Mouse (Mus musculus) left cerebral cortex, adult 2 months (tissue): ENCODE measurements around the gene Lrmp. TPM values are rescaled to one million over a fixed set of nuclear protein-coding genes. Genes with fewer than 3 reads are reported as not detected.
"Not testable (repeated sequence)": the region's sequence is repeated elsewhere in the genome, so short reads cannot be mapped to it uniquely, and the experiment has no call there.

Experiments
- DNase-seq, 2 experiments: peaks; one replicate each; pipeline ENCODE4 v3.0.0; 2021 to 2022; ENCODE audit warnings: low spot score in 2 of 2, mixed read lengths in 1 of 2; ENCODE audit errors: extremely low spot score in 1 of 2
- H3K27ac ChIP-seq: fragments of 200-600 bp; 2 replicates; pipeline ENCODE4 v1.8.1; 2022
- H3K4me3 ChIP-seq: fragments of 200-600 bp; 2 replicates; pipeline ENCODE4 v1.8.1; 2022
- CTCF ChIP-seq: fragments of 200-600 bp; IDR thresholded peaks from 2 replicates; pipeline ENCODE4 v1.8.1; 2022; ENCODE audit warnings: antibody characterized with exemption, mild to moderate bottlenecking, moderate library complexity
- intact Hi-C: fragments of 180-260 bp; cut with DNase I; formaldehyde crosslinking; loops from one replicate; pipeline ENCODE4 v1.15.1; 2025
- total RNA-seq, 2 experiments: library from RNA; stranded (reverse); gene quantifications; 2 replicates each; pipeline ENCODE4 v1.2.3; 2021

Gene Lrmp
- total RNA-seq, 2 experiments from 2014 or later, result 2.4 to 2.5 TPM

DNA sequence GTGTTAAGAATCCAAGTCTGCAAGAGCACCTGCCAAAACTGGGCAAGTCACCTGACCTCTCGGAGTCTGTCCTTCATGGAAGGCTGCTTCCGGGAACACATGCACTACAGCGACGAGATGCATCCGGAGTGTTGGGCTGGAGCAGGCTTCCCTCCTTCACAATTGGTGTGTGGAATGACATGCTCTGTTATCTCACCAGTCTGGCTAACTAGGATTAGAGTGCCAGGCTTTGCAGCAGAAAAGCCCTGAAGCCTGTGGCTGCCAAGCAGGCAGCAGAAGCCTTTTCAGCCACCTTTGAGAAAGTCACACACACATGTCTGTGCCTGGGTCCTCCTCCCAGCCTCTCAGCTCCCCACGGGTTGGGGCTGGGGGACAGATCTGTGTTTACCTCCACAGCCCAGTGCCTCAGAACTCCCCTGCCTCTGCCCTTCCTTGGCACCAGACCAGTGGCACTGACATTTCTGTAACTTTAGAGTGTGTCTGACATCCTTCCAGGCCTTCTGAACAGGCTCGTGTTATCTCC lies 10.2 kb downstream of the Lrmp start:
- no peak for TF ChIP-seq CTCF
- no peak overlapping the region for H3K27ac ChIP-seq
- no peak overlapping the region for H3K4me3 ChIP-seq
- DNase-seq, result no peak
- intact Hi-C loops, result no loop called here

DNA sequence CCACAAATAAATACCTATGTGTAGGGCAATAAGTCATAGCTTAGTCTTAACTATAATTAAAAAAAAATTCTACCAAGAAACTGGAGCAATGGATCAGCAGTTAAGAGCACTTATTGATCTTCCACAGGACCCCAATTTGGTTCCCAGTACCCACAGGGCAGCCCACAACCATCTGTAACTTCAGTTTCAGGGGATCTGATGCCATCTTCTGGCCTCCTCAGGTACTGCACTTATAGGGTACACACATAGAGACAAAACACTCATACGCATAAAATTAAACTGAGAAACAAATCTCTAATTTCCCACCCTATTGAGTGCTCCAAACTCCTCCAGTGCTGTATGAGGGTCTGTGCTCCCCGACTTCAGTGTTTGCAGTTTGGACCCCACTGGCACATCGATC lies 12.2 kb downstream of the Lrmp start:
- H3K4me3 ChIP-seq, result no peak overlapping the region
- peak; percentile 7; the same call in 1 of the 2 replicates for TF ChIP-seq CTCF
- intact Hi-C loops, result no loop called here
- H3K27ac ChIP-seq, result no peak overlapping the region
- DNase-seq, result no peak

DNA sequence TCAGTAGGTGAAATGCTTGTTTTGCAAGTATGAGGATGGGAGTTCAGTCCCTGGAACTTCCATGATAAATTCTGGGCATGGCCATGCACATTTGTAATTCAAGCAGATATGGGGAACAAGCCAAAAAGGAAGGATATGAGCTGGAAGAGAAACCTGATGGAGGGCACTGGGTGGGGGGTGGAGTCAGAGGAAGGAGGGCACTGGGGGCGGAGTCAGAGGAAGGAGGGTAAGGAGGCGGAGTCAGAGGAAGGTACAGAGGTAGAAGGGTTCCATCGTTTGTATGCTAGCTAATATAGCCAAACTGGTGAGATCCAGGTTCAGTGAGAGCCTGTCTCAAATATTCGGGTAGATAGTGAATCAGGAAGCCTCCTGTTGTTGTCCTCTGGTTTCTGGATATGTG lies 14.1 kb downstream of the Lrmp start:
- intact Hi-C loops, result no loop called here
- no peak overlapping the region for H3K27ac ChIP-seq
- H3K4me3 ChIP-seq, result no peak overlapping the region
- no peak for TF ChIP-seq CTCF
- no peak for DNase-seq

DNA sequence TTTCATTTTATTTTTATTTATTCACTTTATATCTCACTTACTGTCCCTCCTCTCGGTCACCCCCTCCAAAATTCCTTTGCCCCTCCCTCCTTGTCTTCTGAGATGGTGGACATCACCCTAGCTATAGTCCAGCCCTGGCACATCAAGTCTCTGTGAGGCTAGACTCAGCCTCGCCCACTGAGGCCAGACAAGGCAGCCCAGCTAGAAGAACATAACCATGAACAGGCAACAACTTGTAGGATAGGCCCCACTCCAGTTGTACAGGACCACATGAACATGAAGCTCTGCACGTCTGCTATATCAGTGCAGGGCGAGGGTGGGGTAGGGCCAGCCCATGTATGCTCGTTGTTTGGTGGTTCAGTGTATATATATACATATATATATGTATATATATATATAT lies 16.5 kb downstream of the Lrmp start:
- intact Hi-C loops, result no loop called here
- no peak for DNase-seq
- H3K27ac ChIP-seq, result no peak overlapping the region
- no peak overlapping the region for H3K4me3 ChIP-seq
- TF ChIP-seq CTCF, result no peak

DNA sequence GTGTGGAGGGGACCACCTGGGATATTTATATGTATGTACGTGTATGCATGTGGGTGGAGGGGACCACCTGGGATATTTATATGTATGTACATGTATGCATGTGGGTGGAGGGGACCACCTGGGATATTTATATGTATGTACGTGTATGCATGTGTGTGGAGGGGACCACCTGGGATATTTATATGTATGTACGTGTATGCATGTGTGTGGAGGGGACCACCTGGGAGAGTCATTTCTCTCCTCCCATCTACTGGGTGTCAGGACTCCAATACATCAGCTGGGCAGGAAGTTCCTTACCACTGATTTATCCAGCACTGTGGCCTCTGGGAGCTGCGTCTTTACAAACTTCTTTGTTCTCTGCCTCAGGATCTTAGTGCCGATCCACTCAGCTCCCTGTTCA lies 17.5 kb downstream of the Lrmp start:
- intact Hi-C loops, H3K27ac ChIP-seq, DNase-seq, H3K4me3 ChIP-seq: not testable (repeated sequence)

DNA sequence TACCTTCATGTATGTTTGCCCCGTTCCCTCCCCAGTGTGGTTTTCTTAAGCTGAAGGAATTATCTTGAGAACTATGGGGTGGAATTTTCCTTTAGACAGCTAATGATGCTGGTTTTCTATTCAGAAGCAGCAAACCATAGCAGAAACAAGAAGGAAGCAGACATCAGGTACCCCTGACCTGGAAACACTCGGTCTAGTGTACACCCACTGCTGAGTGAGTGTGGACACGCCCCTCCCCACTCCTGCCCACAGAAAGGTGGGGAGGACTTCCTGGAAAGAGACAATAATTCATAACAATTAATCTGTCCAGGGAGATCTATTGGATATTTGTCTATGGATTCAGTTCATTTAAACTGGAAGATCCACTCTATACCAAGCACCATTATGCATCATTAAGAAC lies 19.8 kb downstream of the Lrmp start:
- no peak overlapping the region for H3K27ac ChIP-seq
- no peak for DNase-seq
- TF ChIP-seq CTCF, result no peak
- intact Hi-C loops, result no loop called here
- no peak overlapping the region for H3K4me3 ChIP-seq

DNA sequence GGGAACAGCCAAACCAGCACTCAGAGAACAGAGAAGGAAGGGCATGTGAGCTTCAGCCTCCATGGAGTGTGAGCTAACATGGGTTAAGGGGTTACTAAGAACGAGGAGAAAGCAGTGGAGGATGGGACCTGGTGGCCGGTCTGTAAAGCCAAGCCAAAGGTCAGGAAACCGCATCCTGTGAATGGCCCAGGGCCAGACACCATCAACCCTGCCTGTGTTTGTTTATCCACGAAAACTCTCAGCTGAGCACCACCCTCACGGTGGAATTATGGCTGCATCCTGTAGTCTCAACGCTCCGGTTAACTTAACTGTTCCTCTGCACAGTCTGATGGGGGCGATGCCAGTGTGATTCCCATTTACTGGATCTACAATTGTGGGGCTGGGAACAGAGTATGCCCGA lies 20.4 kb downstream of the Lrmp start:
- intact Hi-C loops, result no loop called here
- no peak overlapping the region for H3K4me3 ChIP-seq
- DNase-seq, result no peak
- no peak overlapping the region for H3K27ac ChIP-seq
- TF ChIP-seq CTCF, result no peak

DNA sequence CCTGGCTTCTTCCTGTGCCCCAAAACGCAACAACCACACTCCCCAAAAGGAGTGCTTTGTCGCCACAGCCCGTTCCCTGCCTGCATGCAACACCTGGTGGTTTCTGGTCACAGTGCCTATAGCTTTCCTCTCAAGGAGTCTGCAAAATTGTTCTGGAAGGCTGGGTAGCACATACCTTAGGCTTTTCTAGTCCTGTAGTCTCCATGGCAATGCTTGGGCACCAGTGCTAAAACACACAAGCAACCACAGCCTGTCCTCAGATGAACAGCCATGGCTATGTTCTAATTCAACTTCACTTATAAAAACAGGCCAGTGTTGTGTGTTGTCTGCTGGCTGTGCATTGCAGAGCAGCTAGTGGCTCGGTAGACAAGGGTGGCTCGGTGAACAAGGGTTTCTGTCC lies 21.4 kb downstream of the Lrmp start:
- no peak for DNase-seq
- Histone ChIP-seq H3K27ac (no peak overlapping the region), H3K4me3 (no peak overlapping the region)
- TF ChIP-seq CTCF, result no peak
- intact Hi-C loops, result no loop called here

DNA sequence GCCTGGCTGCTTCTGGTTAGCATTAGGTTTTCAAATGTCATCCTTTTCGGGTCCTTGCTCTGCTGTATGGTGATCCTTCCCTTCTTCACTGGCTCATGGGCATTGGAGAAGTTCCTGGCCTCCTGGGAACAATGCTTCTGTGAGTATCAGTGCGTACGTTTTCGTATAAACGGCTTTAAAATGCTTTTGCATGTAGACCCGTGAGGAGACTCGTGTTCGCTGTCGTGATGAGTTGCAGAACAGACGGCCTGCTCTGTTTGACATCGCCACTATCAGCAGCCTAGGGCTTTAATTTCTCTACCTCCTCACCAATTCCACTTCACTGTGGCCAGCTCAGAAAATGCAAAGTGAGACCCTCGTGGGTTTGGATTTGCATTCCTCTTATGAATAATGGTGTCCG lies 23.8 kb downstream of the Lrmp start:
- no peak for TF ChIP-seq CTCF
- Histone ChIP-seq H3K27ac (no peak overlapping the region), H3K4me3 (no peak overlapping the region)
- DNase-seq, result no peak
- intact Hi-C loops, result no loop called here

DNA sequence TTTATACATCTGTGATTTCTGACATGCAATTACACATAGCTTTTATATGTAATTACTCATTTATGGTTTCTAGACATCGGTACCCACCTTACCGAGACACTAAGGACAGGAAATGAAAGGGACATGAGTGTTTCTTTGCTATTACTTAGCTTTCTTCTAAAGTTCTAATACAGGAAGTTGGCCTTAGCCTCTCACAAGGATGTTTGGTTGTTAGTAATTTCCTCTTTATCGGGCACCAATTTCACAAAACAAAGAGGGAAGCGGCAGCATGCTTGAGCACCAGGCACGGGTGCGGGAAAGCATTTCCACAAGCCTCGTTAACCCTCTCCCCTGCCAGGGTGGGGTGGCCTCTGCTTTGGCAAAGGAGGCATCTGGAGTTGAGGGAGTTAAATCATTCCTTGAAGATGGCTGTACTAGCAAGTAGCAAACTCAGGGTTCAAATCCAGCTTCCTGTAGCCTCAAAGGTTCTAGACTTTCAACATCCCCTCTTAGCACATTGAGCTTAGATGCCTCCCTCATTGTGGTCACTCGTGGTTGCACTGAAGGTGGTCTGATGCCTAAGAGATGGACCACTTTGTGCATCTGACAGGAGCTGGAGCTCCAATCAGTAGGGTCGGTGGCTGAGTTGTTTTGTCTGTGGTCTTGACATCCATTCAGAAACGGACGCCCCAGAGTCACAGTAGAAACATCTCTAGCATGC lies 24.5 kb downstream of the Lrmp start:
- TF ChIP-seq CTCF, result no peak
- DNase-seq, result no peak
- intact Hi-C loops, result no loop called here

DNA sequence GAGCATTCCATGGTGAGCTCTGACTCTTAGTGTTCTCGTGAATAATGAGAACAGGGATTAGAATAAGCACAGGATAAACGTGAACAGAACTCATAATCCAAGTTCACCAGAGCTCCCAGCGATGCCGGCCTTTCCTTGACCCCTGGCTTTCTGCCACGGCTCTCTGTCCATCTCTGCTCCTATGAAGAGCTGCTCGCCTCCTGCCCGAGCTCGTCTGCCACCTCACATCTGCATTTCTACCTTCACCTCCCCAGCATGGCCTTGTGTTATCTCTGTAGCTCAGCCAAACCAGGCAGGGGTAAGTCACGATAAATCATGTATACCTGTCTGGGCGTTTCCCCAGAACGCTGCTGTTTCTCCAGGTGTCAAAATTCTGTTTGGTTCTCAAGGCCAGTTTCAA lies 25.3 kb downstream of the Lrmp start:
- H3K4me3 ChIP-seq, result no peak overlapping the region
- intact Hi-C loops, result no loop called here
- TF ChIP-seq CTCF, result no peak
- DNase-seq, result no peak
- H3K27ac ChIP-seq, result no peak overlapping the region

More for the DNA sequence above, 24.5 kb downstream of the Lrmp start:
- no peak overlapping the region for H3K4me3 ChIP-seq
- H3K27ac ChIP-seq, result no peak overlapping the region

DNA sequence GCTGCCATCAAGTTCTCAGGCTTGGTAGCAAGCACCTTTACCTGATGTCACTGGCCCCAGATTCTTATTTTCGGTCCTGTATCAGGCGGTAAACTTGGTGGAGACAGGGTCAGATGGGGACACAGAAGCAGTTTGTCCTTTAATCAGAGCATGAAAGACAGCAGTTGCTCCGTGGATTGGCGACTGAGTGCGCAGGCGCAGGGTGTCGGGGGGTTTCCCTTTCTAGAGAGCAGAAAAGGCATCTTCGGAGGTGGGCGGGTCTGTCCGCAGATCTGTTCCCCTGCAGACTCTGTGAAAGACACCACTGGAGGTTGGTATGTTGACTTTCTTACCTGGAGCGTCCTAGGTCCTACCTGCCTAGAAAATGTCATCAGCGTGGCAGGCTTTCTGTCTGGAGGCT lies 26.4 kb downstream of the Lrmp start:
- no peak for TF ChIP-seq CTCF
- intact Hi-C loops, result no loop called here
- H3K27ac ChIP-seq, result no peak overlapping the region
- DNase-seq, result no peak
- no peak overlapping the region for H3K4me3 ChIP-seq

DNA sequence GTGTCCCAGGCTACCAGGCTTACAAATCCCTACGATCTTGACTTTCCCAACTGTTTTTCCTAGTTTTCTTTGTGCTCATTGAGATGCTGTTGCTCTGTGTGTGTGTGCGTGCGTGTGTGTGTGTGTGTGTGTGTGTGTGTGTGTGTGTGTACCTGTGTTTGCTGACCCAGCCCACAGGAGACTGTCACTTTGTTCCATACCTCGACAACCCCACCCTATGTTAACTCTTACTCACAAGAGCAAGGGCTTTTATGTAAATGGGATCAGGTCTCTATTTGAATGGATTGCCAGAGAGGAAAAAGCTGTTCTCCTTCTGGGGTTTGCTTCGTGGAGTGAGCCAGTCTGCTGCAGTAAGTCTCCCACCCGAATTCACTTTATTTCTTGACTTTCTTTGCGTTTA lies 29.7 kb downstream of the Lrmp start:
- intact Hi-C loops, result no loop called here
- no peak overlapping the region for H3K27ac ChIP-seq
- no peak for DNase-seq
- no peak for TF ChIP-seq CTCF
- H3K4me3 ChIP-seq, result no peak overlapping the region
